Comparison of ENCODE assay signal across 19 mouse cellular contexts in genomic region chr14:108464192-108464591, GRCm38 (mm10).
DNase-seq lines count a peak whose midpoint lies in the region; ATAC-seq and TF ChIP-seq lines count a peak whose summit lies in the region.
"Had no signal": no experiment of that assay in that cellular context is flagged by ENCODE, and none has a peak within 500 bp of the region (broad histone marks: within the 10 kb centered on the region; RNA-seq: fewer than 3 reads in every experiment).

No protein-coding gene starts in this region.

- no peaks in the 10 kb centered on the region for H3K4me1 ChIP-seq in forebrain, embryonic 13.5 days
- H3K4me1 ChIP-seq in forebrain, embryonic 10.5 days, result no peaks in the 10 kb centered on the region
- no peaks in the 10 kb centered on the region for H3K4me1 ChIP-seq in kidney, adult 2 months (ENCODE audit: control insufficient read depth, insufficient read depth, low read length)
- H3K4me1 ChIP-seq: embryonic facial prominence, embryonic 10.5 days; heart, embryonic 12.5 days; hindbrain, embryonic 15.5 days had no signal

- no peaks in the 10 kb centered on the region for H3K9me3 ChIP-seq in forebrain, embryonic 13.5 days (replicated peaks)
- no peaks in the 10 kb centered on the region for H3K9me3 ChIP-seq in forebrain, embryonic 10.5 days
- H3K9me3 ChIP-seq: embryonic facial prominence, embryonic 10.5 days; heart, embryonic 12.5 days; hindbrain, embryonic 15.5 days had no signal

- TF ChIP-seq POLR2A in kidney, adult 2 months (IDR thresholded peaks at IDR 0.05; ENCODE audit: low read depth, low read length), result no peak

- ATAC-seq in forebrain, embryonic 13.5 days, result peak; percentile 43; the same call in 1 of the 2 replicates
- ATAC-seq: activated CD4-positive, CD25-positive, alpha-beta regulatory T cell, adult 4 months; intestine, embryonic 16.5 days; Patski had no signal

- no peak overlapping the region for H3K27ac ChIP-seq in forebrain, embryonic 13.5 days
- H3K27ac ChIP-seq in forebrain, embryonic 10.5 days, result no peak overlapping the region
- no peak overlapping the region for H3K27ac ChIP-seq in kidney, adult 2 months (ENCODE audit: insufficient read depth, low read depth, low read length)
- H3K27ac ChIP-seq: embryonic facial prominence, embryonic 10.5 days; heart, adult 2 months; hindbrain, embryonic 15.5 days had no signal

- DNase-seq in forebrain, embryonic 10.5 days (ENCODE audit: extremely low spot score, low spot score), result no peak
- peak; percentile 56 for DNase-seq in kidney, adult 2 months
- DNase-seq in kidney, postnatal 14 days, result no peak
- DNase-seq in layer of hippocampus, postnatal 10 days (ENCODE audit: low spot score in 2 of 2), result peak; percentile 6 to 15
- DNase-seq in layer of hippocampus, adult 8-10 months (ENCODE audit: low spot score in 2 of 2), result no peak
- DNase-seq in spleen, postnatal 10 days (ENCODE audit: low spot score in 2 of 2), result no peak
- DNase-seq: adrenal gland, postnatal 14 days; cerebellum, adult 8-10 months; gastrocnemius, postnatal 14 days; heart, adult 2 months; heart, postnatal 36 days had no signal

- no peaks in the 10 kb centered on the region for H3K36me3 ChIP-seq in forebrain, embryonic 13.5 days (ENCODE audit: poor library complexity, severe bottlenecking)
- H3K36me3 ChIP-seq in forebrain, embryonic 10.5 days (replicated peaks), result no peaks in the 10 kb centered on the region
- H3K36me3 ChIP-seq in kidney, adult 2 months (ENCODE audit: control insufficient read depth, insufficient read depth, low read length), result no peaks in the 10 kb centered on the region
- H3K36me3 ChIP-seq: embryonic facial prominence, embryonic 10.5 days; heart, embryonic 12.5 days; hindbrain, embryonic 15.5 days had no signal

- WGBS in forebrain, embryonic 13.5 days, result 36% methylated on average over 1 of the region's 1 CpGs
- WGBS in forebrain, embryonic 10.5 days, result 89% methylated on average over 1 of the region's 1 CpGs
- 50% methylated on average over 1 of the region's 1 CpGs for WGBS in kidney, adult 2 months

- no peak overlapping the region for H3K9ac ChIP-seq in forebrain, embryonic 13.5 days
- H3K9ac ChIP-seq: heart, embryonic 12.5 days; hindbrain, embryonic 15.5 days had no signal

- H3K27me3 ChIP-seq in forebrain, embryonic 13.5 days, result no peaks in the 10 kb centered on the region
- no peaks in the 10 kb centered on the region for H3K27me3 ChIP-seq in forebrain, embryonic 10.5 days (ENCODE audit: poor library complexity, severe bottlenecking)
- no peaks in the 10 kb centered on the region for H3K27me3 ChIP-seq in kidney, adult 2 months (replicated peaks; ENCODE audit: control insufficient read depth, insufficient read depth, low read length)
- H3K27me3 ChIP-seq: CH12.LX; heart, embryonic 12.5 days; hindbrain, embryonic 15.5 days; Patski had no signal

- no peak for TF ChIP-seq CTCF in kidney, adult 2 months (conservative IDR thresholded peaks at IDR 0.05; ENCODE audit: insufficient read depth, insufficient read length, low read depth, low read length)

- no peak overlapping the region for H3K4me3 ChIP-seq in forebrain, embryonic 13.5 days
- no peak overlapping the region for H3K4me3 ChIP-seq in forebrain, embryonic 10.5 days
- H3K4me3 ChIP-seq in kidney, adult 2 months (ENCODE audit: insufficient read depth, low read depth, low read length), result no peak overlapping the region
- H3K4me3 ChIP-seq: embryonic facial prominence, embryonic 10.5 days; heart, adult 2 months; heart, embryonic 12.5 days; hindbrain, embryonic 15.5 days had no signal

- no peak overlapping the region for H3K4me2 ChIP-seq in forebrain, embryonic 13.5 days
- H3K4me2 ChIP-seq: heart, embryonic 12.5 days; hindbrain, embryonic 15.5 days had no signal

Comparison
In these comparisons a context has a peak if more than half of its experiments do, and no peak if none do; other contexts are left out.
1. DNase-seq: peak in kidney, adult 2 months (single experiment) and layer of hippocampus, postnatal 10 days (2 of 2); none in forebrain, embryonic 10.5 days (single experiment), kidney, postnatal 14 days (single experiment), layer of hippocampus, adult 8-10 months (0 of 2) and spleen, postnatal 10 days (0 of 2).